Mouse (Mus musculus): ENCODE measurements around the gene Nudt4.

DNA sequence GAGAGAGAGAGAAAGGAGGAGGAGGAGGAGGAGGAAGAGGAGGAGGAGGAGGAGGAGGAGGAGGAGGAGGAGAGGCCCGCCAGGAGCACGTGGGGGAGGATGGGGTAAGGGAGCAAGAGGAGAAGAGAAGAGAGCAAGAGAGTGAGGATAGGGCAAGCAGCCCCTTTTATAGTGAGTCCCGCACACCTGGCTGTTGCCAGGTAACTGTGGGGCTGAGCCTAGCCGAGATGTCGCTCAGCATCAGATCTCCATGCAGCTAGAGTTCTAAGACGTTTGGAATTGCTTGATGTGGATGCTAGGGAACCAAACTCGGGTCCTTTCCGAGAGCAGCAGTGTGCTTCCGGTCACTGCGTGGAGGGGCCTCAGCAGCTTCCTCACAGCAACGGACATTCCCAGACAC is 30.5 kb upstream of the Nudt4 start:
- TF ChIP-seq POLR2A (IDR thresholded peaks at IDR 0.05; ENCODE audit: control insufficient read depth in 1 of 2, insufficient read depth in 1 of 2, low read depth in 1 of 2, low read length in 2 of 2, poor library complexity in 1 of 2) (no peak), GABPA (IDR thresholded peaks at IDR 0.05; ENCODE audit: low read depth, low read length) (no peak), ETS1 (IDR thresholded peaks at IDR 0.05; ENCODE audit: low read depth, low read length) (no peak), ZNF384 (IDR thresholded peaks at IDR 0.05; ENCODE audit: low read depth, low read length) (no peak), SMC3 (IDR thresholded peaks at IDR 0.05; ENCODE audit: low read depth, low read length) (no peak)

Data from MEL (cell line).